Mouse (Mus musculus) MEL (cell line): Measurements from ENCODE around the gene Angpt4.

Experiments
- CHD1 ChIP-seq: IDR thresholded peaks from 2 replicates; pipeline ENCODE4 v1.6.1; 2012; ENCODE audit warnings: low read depth, mild to moderate bottlenecking, inconsistent platforms, low read length, improper control_type of control experiment
- CTCF ChIP-seq, 3 experiments: IDR thresholded peaks in 2 of 3; conservative IDR thresholded peaks in 1 of 3; 2 replicates each; pipeline ENCODE4 v1.5.1; 2011 to 2012; ENCODE audit warnings: low read length in 3 of 3, low read depth in 2 of 3, mild to moderate bottlenecking in 2 of 3, improper control_type of control experiment in 1 of 3, inconsistent platforms in 1 of 3, mixed read lengths in 1 of 3, moderate library complexity in 1 of 3; ENCODE audit not compliant: control insufficient read depth in 1 of 3, insufficient read depth in 1 of 3, poor library complexity in 1 of 3, severe bottlenecking in 1 of 3
- EP300 ChIP-seq, 2 experiments: IDR thresholded peaks; 2 replicates each; pipeline ENCODE4 v1.6.1; 2011; ENCODE audit warnings: improper control_type of control experiment in 2 of 2, low read length in 2 of 2, low read depth in 1 of 2, mild to moderate bottlenecking in 1 of 2
- GATA1 ChIP-seq: IDR thresholded peaks from 2 replicates; pipeline ENCODE4 v1.6.1; 2011; ENCODE audit warnings: low read depth, low read length, improper control_type of control experiment
- KAT2A ChIP-seq: conservative IDR thresholded peaks from 2 replicates; pipeline ENCODE4 v1.6.1; 2012; ENCODE audit warnings: low read depth, low read length, improper control_type of control experiment, inconsistent platforms
- MAFK ChIP-seq: IDR thresholded peaks from 2 replicates; pipeline ENCODE4 v1.6.1; 2011; ENCODE audit warnings: low read depth, mild to moderate bottlenecking, low read length, improper control_type of control experiment, borderline replicate concordance
- MYC ChIP-seq: IDR thresholded peaks from 2 replicates; pipeline ENCODE4 v1.6.1; 2011; ENCODE audit warnings: low read depth, mild to moderate bottlenecking, low read length, improper control_type of control experiment, moderate library complexity
- POLR2A ChIP-seq, 2 experiments: IDR thresholded peaks; 2 replicates each; pipeline ENCODE4 v1.6.1; 2011 to 2012; ENCODE audit warnings: low read length in 2 of 2, mild to moderate bottlenecking in 2 of 2, control low read depth in 1 of 2, improper control_type of control experiment in 1 of 2, low read depth in 1 of 2, moderate library complexity in 1 of 2; ENCODE audit not compliant: control insufficient read depth in 1 of 2, insufficient read depth in 1 of 2, poor library complexity in 1 of 2
- SMC3 ChIP-seq: IDR thresholded peaks from 2 replicates; pipeline ENCODE4 v1.6.1; 2011; ENCODE audit warnings: low read depth, low read length, improper control_type of control experiment
- TCF12 ChIP-seq: IDR thresholded peaks from 2 replicates; pipeline ENCODE4 v1.6.1; 2014; ENCODE audit warnings: low read depth, mild to moderate bottlenecking, inconsistent platforms, low read length, improper control_type of control experiment, moderate library complexity

GRCm38 (mm10) chr2:151903267-151903666, 7.7 kb upstream of the Angpt4 start:
- no peak for TF ChIP-seq GATA1
- no peak for TF ChIP-seq MAFK
- TF ChIP-seq TCF12 = no peak
- no peak for TF ChIP-seq SMC3
- no peak for TF ChIP-seq CHD1
- no peak for TF ChIP-seq MYC
- TF ChIP-seq POLR2A (IDR thresholded peaks at IDR 0.05; ENCODE audit: control insufficient read depth in 1 of 2, insufficient read depth in 1 of 2, low read depth in 1 of 2, low read length in 2 of 2, poor library complexity in 1 of 2) = no peak
- TF ChIP-seq CTCF (IDR thresholded peaks at IDR 0.05 in 2 of 3, conservative IDR thresholded peaks at IDR 0.05 in 1 of 3; ENCODE audit: control insufficient read depth in 1 of 3, insufficient read depth in 1 of 3, low read depth in 2 of 3, low read length in 3 of 3, poor library complexity in 1 of 3, severe bottlenecking in 1 of 3) = no peak
- no peak for TF ChIP-seq KAT2A
- no peak for TF ChIP-seq EP300 (IDR thresholded peaks at IDR 0.05; ENCODE audit: low read depth in 1 of 2, low read length in 2 of 2)
